Mouse (Mus musculus): ENCODE data around the gene Mecom. TPM values are rescaled to one million over a fixed set of nuclear protein-coding genes. Genes with fewer than 3 reads are reported as not detected.

The Mecom gene
- polyA plus RNA-seq, 1 experiment from 2014 or later = 44.4 TPM

- Histone ChIP-seq H3K4me1 (peaks cover 40% of the 10 kb centered on the region), H3K36me3 (no peaks in the 10 kb centered on the region), H3K9ac (no peak overlapping the region), H3K27ac (no peak overlapping the region), H3K4me2 (replicated peaks) (peak overlapping the region; percentile 77), H3K4me3 (no peak overlapping the region), H3K27me3 (peaks cover 49% of the 10 kb centered on the region), H3K9me3 (replicated peaks) (no peaks in the 10 kb centered on the region)
- 7% methylated on average over 16 of the region's 16 CpGs for WGBS
- ATAC-seq (ENCODE audit: low FRiP score) = no peak
Measured at GRCm38 (mm10) chr3:30505741-30506251, 42.0 kb downstream of the Mecom start.

GRCm38 (mm10) chr3:30504561-30504960 lies 43.2 kb downstream of the Mecom start:
- H3K9me3 ChIP-seq (replicated peaks) = no peaks in the 10 kb centered on the region
- H3K4me3 ChIP-seq = no peak overlapping the region
- ATAC-seq (ENCODE audit: low FRiP score) = no peak
- H3K27ac ChIP-seq = no peak overlapping the region
- no peaks in the 10 kb centered on the region for H3K36me3 ChIP-seq
- peaks cover 38% of the 10 kb centered on the region for H3K27me3 ChIP-seq
- no peak overlapping the region for H3K4me2 ChIP-seq (replicated peaks)
- WGBS = 34% methylated on average over 7 of the region's 7 CpGs
- peaks cover 33% of the 10 kb centered on the region for H3K4me1 ChIP-seq
- no peak overlapping the region for H3K9ac ChIP-seq

GRCm38 (mm10) chr3:30503821-30504220 lies 44.0 kb downstream of the Mecom start:
- H3K9ac ChIP-seq = no peak overlapping the region
- H3K27ac ChIP-seq = no peak overlapping the region
- no peak overlapping the region for H3K4me3 ChIP-seq
- H3K4me2 ChIP-seq (replicated peaks) = no peak overlapping the region
- H3K9me3 ChIP-seq (replicated peaks) = no peaks in the 10 kb centered on the region
- H3K4me1 ChIP-seq = peaks cover 26% of the 10 kb centered on the region
- ATAC-seq (ENCODE audit: low FRiP score) = no peak
- H3K27me3 ChIP-seq = peaks cover 33% of the 10 kb centered on the region
- H3K36me3 ChIP-seq = no peaks in the 10 kb centered on the region

- Histone ChIP-seq H3K9me3 (replicated peaks) (0 out of 2 replicates have a peak, but pooled peaks cover under 1% of the 10 kb centered on the region), H3K4me3 (no peak overlapping the region), H3K4me2 (replicated peaks) (no peak overlapping the region; the same call in 1 of the 2 replicates), H3K27me3 (no peaks in the 10 kb centered on the region), H3K36me3 (no peaks in the 10 kb centered on the region), H3K4me1 (no peaks in the 10 kb centered on the region), H3K27ac (no peak overlapping the region), H3K9ac (no peak overlapping the region)
- 18% methylated on average over 9 of the region's 9 CpGs for WGBS
- no peak for ATAC-seq (ENCODE audit: low FRiP score)
Measured at GRCm38 (mm10) chr3:30498202-30498828, 49.5 kb downstream of the Mecom start.

- no peaks in the 10 kb centered on the region for H3K27me3 ChIP-seq
- no peak overlapping the region for H3K4me3 ChIP-seq
- H3K27ac ChIP-seq = no peak overlapping the region
- 85% methylated on average over 2 of the region's 2 CpGs for WGBS
- 0 out of 2 replicates have a peak, but pooled peaks cover 7% of the 10 kb centered on the region for H3K9me3 ChIP-seq (replicated peaks)
- no peaks in the 10 kb centered on the region for H3K4me1 ChIP-seq
- no peak overlapping the region for H3K9ac ChIP-seq
- no peak for ATAC-seq (ENCODE audit: low FRiP score)
- H3K36me3 ChIP-seq = no peaks in the 10 kb centered on the region
- H3K4me2 ChIP-seq (replicated peaks) = no peak overlapping the region
Measured at GRCm38 (mm10) chr3:30494371-30494770, 53.4 kb downstream of the Mecom start.

- no peaks in the 10 kb centered on the region for H3K36me3 ChIP-seq
- H3K9ac ChIP-seq = no peak overlapping the region
- ATAC-seq (ENCODE audit: low FRiP score) = no peak
- H3K4me1 ChIP-seq = 0 out of 2 replicates have a peak, but pooled peaks cover 3% of the 10 kb centered on the region
- H3K27me3 ChIP-seq = 0 out of 2 replicates have a peak, but pooled peaks cover 4% of the 10 kb centered on the region
- 63% methylated on average over 4 of the region's 4 CpGs for WGBS
- no peak overlapping the region for H3K27ac ChIP-seq
- H3K4me3 ChIP-seq = no peak overlapping the region
- H3K4me2 ChIP-seq (replicated peaks) = no peak overlapping the region
- H3K9me3 ChIP-seq (replicated peaks) = 0 out of 2 replicates have a peak, but pooled peaks cover 7% of the 10 kb centered on the region
Measured at GRCm38 (mm10) chr3:30488808-30489207, 59.0 kb downstream of the Mecom start.

- H3K36me3 ChIP-seq = no peaks in the 10 kb centered on the region
Measured at GRCm38 (mm10) chr3:30486422-30486821, 61.4 kb downstream of the Mecom start.

GRCm38 (mm10) chr3:30483006-30483684 lies 64.7 kb downstream of the Mecom start:
- no peak for ATAC-seq (ENCODE audit: low FRiP score)
- H3K9ac ChIP-seq = no peak overlapping the region
- no peak overlapping the region for H3K27ac ChIP-seq
- H3K27me3 ChIP-seq = 0 out of 2 replicates have a peak, but pooled peaks cover 4% of the 10 kb centered on the region
- H3K36me3 ChIP-seq = no peaks in the 10 kb centered on the region
- WGBS = 31% methylated on average over 5 of the region's 5 CpGs
- H3K4me3 ChIP-seq = no peak overlapping the region
- H3K4me2 ChIP-seq (replicated peaks) = no peak overlapping the region
- peaks cover 9% of the 10 kb centered on the region; the same call in 1 of the 2 replicates for H3K4me1 ChIP-seq
- H3K9me3 ChIP-seq (replicated peaks) = no peaks in the 10 kb centered on the region

More at GRCm38 (mm10) chr3:30486422-30486821, 61.4 kb downstream of the Mecom start:
- Histone ChIP-seq H3K27me3 (0 out of 2 replicates have a peak, but pooled peaks cover 4% of the 10 kb centered on the region), H3K4me3 (no peak overlapping the region), H3K9ac (no peak overlapping the region), H3K4me1 (peaks cover 6% of the 10 kb centered on the region; the same call in 1 of the 2 replicates), H3K9me3 (replicated peaks) (no peaks in the 10 kb centered on the region), H3K27ac (no peak overlapping the region), H3K4me2 (replicated peaks) (no peak overlapping the region)
- whole genome bisulfite sequencing = 80% methylated on average over 4 of the region's 4 CpGs
- ATAC-seq (ENCODE audit: low FRiP score) = no peak

- Histone ChIP-seq H3K27me3 (0 out of 2 replicates have a peak, but pooled peaks cover 4% of the 10 kb centered on the region), H3K4me2 (replicated peaks) (no peak overlapping the region), H3K4me1 (peaks cover 10% of the 10 kb centered on the region; the same call in 1 of the 2 replicates), H3K9ac (no peak overlapping the region), H3K36me3 (no peaks in the 10 kb centered on the region), H3K9me3 (replicated peaks) (no peaks in the 10 kb centered on the region), H3K27ac (no peak overlapping the region), H3K4me3 (no peak overlapping the region)
- ATAC-seq (ENCODE audit: low FRiP score) = no peak
- WGBS = 62% methylated on average over 10 of the region's 10 CpGs
Measured at GRCm38 (mm10) chr3:30481682-30482081, 66.1 kb downstream of the Mecom start.

- H3K9ac ChIP-seq = no peak overlapping the region
- no peak overlapping the region for H3K4me2 ChIP-seq (replicated peaks)
- no peak for ATAC-seq (ENCODE audit: low FRiP score)
- no peaks in the 10 kb centered on the region for H3K9me3 ChIP-seq (replicated peaks)
- H3K4me1 ChIP-seq = peaks cover 11% of the 10 kb centered on the region; the same call in 1 of the 2 replicates
- 85% methylated on average over 6 of the region's 6 CpGs for WGBS
- no peaks in the 10 kb centered on the region for H3K36me3 ChIP-seq
- H3K27ac ChIP-seq = no peak overlapping the region
- no peak overlapping the region for H3K4me3 ChIP-seq
- H3K27me3 ChIP-seq = 0 out of 2 replicates have a peak, but pooled peaks cover 4% of the 10 kb centered on the region
Measured at GRCm38 (mm10) chr3:30480551-30480950, 67.3 kb downstream of the Mecom start.

GRCm38 (mm10) chr3:30478252-30478651 lies 69.6 kb downstream of the Mecom start:
- Histone ChIP-seq H3K4me1 (peaks cover 6% of the 10 kb centered on the region; the same call in 1 of the 2 replicates), H3K27me3 (no peaks in the 10 kb centered on the region), H3K4me3 (no peak overlapping the region), H3K9me3 (replicated peaks) (no peaks in the 10 kb centered on the region), H3K4me2 (replicated peaks) (no peak overlapping the region), H3K9ac (no peak overlapping the region), H3K36me3 (no peaks in the 10 kb centered on the region), H3K27ac (no peak overlapping the region)
- ATAC-seq (ENCODE audit: low FRiP score) = no peak
- 55% methylated on average over 6 of the region's 6 CpGs for WGBS

GRCm38 (mm10) chr3:30477008-30477407 lies 70.8 kb downstream of the Mecom start:
- Histone ChIP-seq H3K4me1 (peaks cover 6% of the 10 kb centered on the region; the same call in 1 of the 2 replicates), H3K4me3 (no peak overlapping the region), H3K4me2 (replicated peaks) (no peak overlapping the region), H3K9me3 (replicated peaks) (no peaks in the 10 kb centered on the region), H3K9ac (no peak overlapping the region), H3K27me3 (no peaks in the 10 kb centered on the region), H3K36me3 (no peaks in the 10 kb centered on the region), H3K27ac (no peak overlapping the region)
- no peak for ATAC-seq (ENCODE audit: low FRiP score)
- 54% methylated on average over 5 of the region's 5 CpGs for WGBS
